Mouse (Mus musculus) adrenal gland, postnatal 14 days (tissue): Measurements from ENCODE around the gene Igdcc3. TPM values are rescaled to one million over a fixed set of nuclear protein-coding genes. Genes with fewer than 3 reads are reported as not detected.

Experiments used
- DNase-seq: peaks from one replicate; pipeline ENCODE4 v3.0.0; 2021; ENCODE audit warnings: mixed read lengths
- total RNA-seq: library from RNA; stranded (reverse); gene quantifications from 2 replicates; pipeline ENCODE4 v1.2.3, GENCODE M21; 2021

Gene Igdcc3
- total RNA-seq, 1 experiment from 2014 or later = 1.2 TPM

GRCm38 (mm10) chr9:65177497-65177896, 36.5 kb downstream of the Igdcc3 start:
- DNase-seq = no peak

- DNase-seq = no peak
These were observed 36.9 kb downstream of the Igdcc3 start for GRCm38 (mm10) chr9:65177912-65178311.

GRCm38 (mm10) chr9:65178336-65179213, 37.6 kb downstream of the Igdcc3 start:
- DNase-seq = peak; percentile 67

- DNase-seq = no peak
These were observed 39.0 kb downstream of the Igdcc3 start for GRCm38 (mm10) chr9:65179817-65180624.

GRCm38 (mm10) chr9:65188599-65188998, 47.6 kb downstream of the Igdcc3 start:
- DNase-seq = peak; percentile 89

GRCm38 (mm10) chr9:65190306-65190705, 49.3 kb downstream of the Igdcc3 start:
- no peak for DNase-seq

- no peak for DNase-seq
These were observed 50.4 kb downstream of the Igdcc3 start for GRCm38 (mm10) chr9:65191389-65191754.

GRCm38 (mm10) chr9:65191755-65192469, 50.9 kb downstream of the Igdcc3 start:
- DNase-seq = peak; percentile 51

GRCm38 (mm10) chr9:65193214-65193613, 52.2 kb downstream of the Igdcc3 start:
- no peak for DNase-seq

GRCm38 (mm10) chr9:65195053-65195452, 54.1 kb downstream of the Igdcc3 start, which contains the start of gene Parp16:
Gene Parp16, plus strand, starts transcription at chr9:65195353.
- no peak for DNase-seq

GRCm38 (mm10) chr9:65195621-65195981, 54.6 kb downstream of the Igdcc3 start:
- DNase-seq = peak; percentile 87

- DNase-seq = peak; percentile 42
These were observed 55.2 kb downstream of the Igdcc3 start for GRCm38 (mm10) chr9:65195982-65196737.

GRCm38 (mm10) chr9:65196738-65197569, 56.0 kb downstream of the Igdcc3 start:
- peak; percentile 97 for DNase-seq

- DNase-seq = peak; percentile 64
These were observed 56.8 kb downstream of the Igdcc3 start for GRCm38 (mm10) chr9:65197826-65198225.

GRCm38 (mm10) chr9:65199723-65200122, 58.7 kb downstream of the Igdcc3 start:
- no peak for DNase-seq

GRCm38 (mm10) chr9:65200606-65201005, 59.6 kb downstream of the Igdcc3 start:
- peak; percentile 77 for DNase-seq

GRCm38 (mm10) chr9:65201021-65201380, 60.0 kb downstream of the Igdcc3 start:
- no peak for DNase-seq

GRCm38 (mm10) chr9:65201381-65202164, 60.6 kb downstream of the Igdcc3 start:
- DNase-seq = peak; percentile 91

- no peak for DNase-seq
These were observed 61.3 kb downstream of the Igdcc3 start for GRCm38 (mm10) chr9:65202165-65202754.
